Mouse (Mus musculus): Measurements from ENCODE around the gene Neurod2. TPM values are rescaled to one million over a fixed set of nuclear protein-coding genes. Genes with fewer than 3 reads are reported as not detected.

The Neurod2 gene
- polyA plus RNA-seq, 1 experiment from 2014 or later, result 0.17 TPM

DNA sequence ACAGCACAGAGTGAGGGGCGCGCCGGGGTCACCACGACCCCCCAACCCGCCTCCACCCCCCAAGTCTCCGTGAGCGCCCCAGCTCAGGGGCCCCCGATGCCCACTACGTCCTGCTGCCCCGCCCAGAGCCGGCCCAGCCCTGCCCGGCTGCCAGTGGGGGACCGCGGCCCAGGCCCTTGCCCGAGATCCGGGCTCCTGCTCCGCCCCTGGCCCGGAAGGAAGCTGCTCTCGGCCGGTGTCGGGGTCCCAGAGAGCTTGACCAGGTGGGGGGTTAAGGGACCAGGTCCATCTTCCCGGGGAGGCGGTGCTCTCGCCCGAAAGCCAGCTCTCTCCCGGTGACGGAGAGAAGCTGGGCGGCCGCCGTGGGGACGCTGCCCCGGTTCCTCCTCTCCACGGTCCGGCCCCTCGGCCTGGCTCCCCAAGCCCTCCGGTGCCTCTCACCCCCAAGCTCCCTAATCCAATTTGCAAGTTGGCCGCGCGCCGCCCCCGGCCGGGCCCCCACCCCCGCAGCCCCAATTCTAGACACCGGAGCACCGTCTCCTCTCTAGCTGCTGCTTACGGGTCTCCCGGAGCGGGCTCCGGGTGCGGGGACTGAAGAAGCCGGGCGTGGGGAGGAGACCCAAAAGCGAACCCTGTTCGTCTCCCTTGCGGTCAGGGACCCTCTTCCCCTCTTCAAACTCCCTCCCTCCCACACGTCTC, 928 bp downstream of the Neurod2 start:
- peak overlapping the region; percentile 30 for H3K4me3 ChIP-seq
- H3K27ac ChIP-seq, result no peak overlapping the region
- no peaks in the 10 kb centered on the region for H3K9me3 ChIP-seq
- peak overlapping the region; percentile 40; the same call in 1 of the 2 replicates for H3K9ac ChIP-seq
- H3K27me3 ChIP-seq, result peaks cover 100% of the 10 kb centered on the region
- no peak for ATAC-seq (ENCODE audit: insufficient number of reproducible peaks, insufficient read depth, low FRiP score, low TSS enrichment, low read depth)
- no peaks in the 10 kb centered on the region for H3K36me3 ChIP-seq
- peaks cover 24% of the 10 kb centered on the region for H3K4me1 ChIP-seq
- peak overlapping the region; percentile 47 for H3K4me2 ChIP-seq
- 1% methylated on average over 56 of the region's 56 CpGs for WGBS

DNA sequence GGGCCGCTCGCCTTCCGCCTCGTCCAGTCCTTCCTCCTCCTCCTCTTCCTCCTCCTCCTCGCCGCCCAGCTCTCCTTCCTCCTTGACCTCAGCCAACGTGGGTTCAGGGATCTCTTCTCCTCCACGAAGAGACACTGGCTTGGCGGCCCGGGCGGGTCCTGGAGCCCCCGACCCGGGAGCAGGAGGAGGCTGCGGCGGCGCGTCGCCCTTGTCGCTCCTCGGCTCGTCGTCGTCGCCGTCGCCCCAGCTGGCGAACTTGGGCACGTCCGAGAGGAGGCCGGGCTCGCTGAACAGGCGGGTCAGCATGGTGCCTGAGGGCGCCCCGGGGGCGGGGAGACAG, 1.4 kb downstream of the Neurod2 start:
- Histone ChIP-seq H3K9me3 (no peaks in the 10 kb centered on the region), H3K36me3 (no peaks in the 10 kb centered on the region), H3K9ac (no peak overlapping the region), H3K27ac (no peak overlapping the region), H3K4me3 (peak overlapping the region; percentile 30), H3K27me3 (peaks cover 100% of the 10 kb centered on the region), H3K4me1 (peaks cover 24% of the 10 kb centered on the region), H3K4me2 (peak overlapping the region; percentile 47)
- no peak for ATAC-seq (ENCODE audit: insufficient number of reproducible peaks, insufficient read depth, low FRiP score, low TSS enrichment, low read depth)
- WGBS, result under 1% methylated on average over 35 of the region's 35 CpGs

DNA sequence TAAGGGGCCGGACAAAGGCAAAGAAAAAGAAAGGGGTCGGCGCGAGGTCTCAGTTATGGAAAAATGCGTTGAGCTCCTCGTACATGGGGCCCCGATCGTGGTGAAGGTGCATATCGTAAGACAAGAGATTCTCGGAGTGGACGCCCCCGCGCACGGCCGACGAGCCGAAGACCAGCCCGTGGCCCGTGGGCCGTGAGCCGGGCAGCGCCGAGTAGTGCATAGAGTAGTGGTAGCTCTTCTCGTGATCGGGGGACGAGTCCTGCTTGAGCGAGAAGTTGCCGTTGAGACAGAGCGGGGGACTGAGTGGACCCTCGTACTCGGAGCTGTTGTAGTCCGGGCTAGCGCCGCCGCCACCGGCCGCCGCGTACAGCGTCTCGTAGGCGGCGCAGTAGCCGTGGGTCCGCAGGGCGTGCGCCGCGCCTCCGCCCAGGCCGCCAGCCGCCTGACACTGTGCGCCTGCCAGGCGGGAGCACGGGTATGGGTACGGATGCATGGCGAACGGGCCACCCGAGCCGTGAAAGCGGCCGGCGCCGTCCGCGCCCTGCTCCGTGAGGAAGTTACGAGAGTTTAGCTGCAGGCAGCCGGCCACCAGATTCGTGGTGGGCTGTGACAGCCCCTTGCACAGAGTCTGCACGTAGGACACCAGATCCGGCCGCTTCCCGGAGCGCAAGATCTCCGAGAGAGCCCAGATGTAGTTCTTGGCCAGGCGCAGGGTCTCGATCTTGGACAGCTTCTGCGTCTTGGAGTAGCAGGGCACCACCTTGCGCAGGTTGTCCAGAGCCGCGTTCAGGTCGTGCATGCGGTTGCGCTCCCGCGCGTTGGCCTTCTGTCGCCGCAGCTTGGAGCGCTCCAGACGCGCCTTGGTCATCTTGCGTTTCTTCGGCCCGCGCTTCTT, 2.1 kb downstream of the Neurod2 start:
- Histone ChIP-seq H3K4me1 (peaks cover 24% of the 10 kb centered on the region), H3K36me3 (no peaks in the 10 kb centered on the region), H3K4me2 (peak overlapping the region; percentile 47), H3K27ac (no peak overlapping the region), H3K9ac (no peak overlapping the region), H3K4me3 (peak overlapping the region; percentile 30), H3K27me3 (peaks cover 100% of the 10 kb centered on the region), H3K9me3 (no peaks in the 10 kb centered on the region)
- no peak for ATAC-seq (ENCODE audit: insufficient number of reproducible peaks, insufficient read depth, low FRiP score, low TSS enrichment, low read depth)
- under 1% methylated on average over 97 of the region's 97 CpGs for WGBS

DNA sequence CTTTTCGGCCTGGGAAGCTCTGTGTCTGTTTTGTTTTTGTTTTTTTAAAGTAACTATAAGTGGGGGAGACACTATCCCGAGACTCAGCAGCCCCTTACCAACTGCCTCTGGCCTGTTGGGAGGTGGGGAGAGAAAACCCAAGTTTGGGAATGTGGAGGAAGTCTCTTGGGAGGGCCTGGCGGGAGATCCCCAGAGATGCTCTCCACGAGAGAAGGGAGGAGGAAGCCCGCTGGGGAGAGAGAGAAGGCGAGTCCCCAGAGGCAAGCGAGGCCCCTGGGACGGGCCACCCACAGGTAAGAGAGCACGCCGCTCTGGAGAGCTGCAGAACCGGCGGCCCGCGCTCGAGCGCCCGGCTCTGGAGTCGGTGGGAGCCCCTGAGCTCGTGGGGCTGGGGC, 2.7 kb downstream of the Neurod2 start:
- Histone ChIP-seq H3K27me3 (peaks cover 100% of the 10 kb centered on the region), H3K4me2 (peak overlapping the region; percentile 47; the same call in 1 of the 2 replicates), H3K4me3 (peak overlapping the region; percentile 30), H3K9ac (no peak overlapping the region), H3K27ac (no peak overlapping the region), H3K9me3 (no peaks in the 10 kb centered on the region), H3K4me1 (peaks cover 24% of the 10 kb centered on the region), H3K36me3 (no peaks in the 10 kb centered on the region)
- 1% methylated on average over 19 of the region's 19 CpGs for WGBS
- no peak for ATAC-seq (ENCODE audit: insufficient number of reproducible peaks, insufficient read depth, low FRiP score, low TSS enrichment, low read depth)

DNA sequence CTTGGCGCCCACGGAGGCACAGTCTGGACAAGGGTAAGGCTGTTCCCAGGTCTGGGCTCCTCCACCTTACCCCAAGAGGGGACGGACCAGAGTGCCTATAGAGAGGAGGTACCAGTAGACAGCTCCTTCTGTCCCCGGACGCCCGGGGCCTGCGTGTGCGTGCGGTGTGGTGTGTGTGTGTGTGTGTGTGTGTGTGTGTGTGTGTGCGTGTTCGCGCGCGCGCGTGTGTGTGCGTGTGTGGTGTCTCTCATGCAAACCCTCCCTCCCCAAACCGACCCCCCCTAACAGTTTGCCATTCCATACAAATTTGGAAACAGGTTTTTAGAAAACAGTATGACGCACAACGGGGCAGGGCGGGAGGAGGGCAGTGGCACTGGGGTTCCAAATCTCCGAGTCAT, 3.6 kb downstream of the Neurod2 start:
- no peaks in the 10 kb centered on the region for H3K36me3 ChIP-seq
- H3K27ac ChIP-seq, result no peak overlapping the region
- no peak overlapping the region for H3K9ac ChIP-seq
- ATAC-seq (ENCODE audit: insufficient number of reproducible peaks, insufficient read depth, low FRiP score, low TSS enrichment, low read depth), result no peak
- no peaks in the 10 kb centered on the region for H3K9me3 ChIP-seq
- H3K4me2 ChIP-seq, result no peak overlapping the region
- H3K4me1 ChIP-seq, result peaks cover 32% of the 10 kb centered on the region
- no peak overlapping the region for H3K4me3 ChIP-seq
- 3% methylated on average over 12 of the region's 22 CpGs for WGBS
- peaks cover 100% of the 10 kb centered on the region for H3K27me3 ChIP-seq

DNA sequence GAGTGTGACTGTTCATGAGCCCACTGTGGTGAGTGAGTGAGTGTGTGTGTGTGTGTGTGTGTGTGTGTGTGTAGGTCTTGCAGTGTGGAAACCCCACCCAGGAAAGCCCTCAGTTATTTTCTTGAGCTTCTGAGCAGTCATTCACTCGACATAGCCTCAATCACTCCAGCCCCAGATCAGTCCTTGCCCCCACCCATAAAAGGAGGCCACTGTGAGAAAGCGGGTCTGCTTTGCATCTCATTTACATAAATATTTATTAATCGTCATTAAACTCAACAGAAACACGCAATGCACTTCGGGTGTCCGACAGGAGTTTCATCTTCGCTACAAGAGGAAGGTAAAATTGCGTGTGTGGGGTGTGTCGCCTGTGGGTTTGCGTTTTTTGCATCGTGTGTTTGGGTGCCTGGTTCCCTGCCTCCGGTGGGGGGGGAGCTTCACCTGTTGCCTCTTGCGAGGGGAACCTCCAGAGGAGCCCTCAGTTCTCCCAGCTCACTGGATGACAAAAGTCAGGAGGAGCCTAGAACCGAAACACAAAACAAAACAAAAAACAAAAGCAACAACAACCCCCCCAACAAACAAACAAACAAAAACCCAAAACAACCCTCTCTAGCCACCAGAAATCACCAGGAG, 4.1 kb downstream of the Neurod2 start:
- H3K27me3 ChIP-seq, result peaks cover 100% of the 10 kb centered on the region
- H3K27ac ChIP-seq, result no peak overlapping the region
- 4% methylated on average over 14 of the region's 14 CpGs for WGBS
- peaks cover 38% of the 10 kb centered on the region for H3K4me1 ChIP-seq
- H3K36me3 ChIP-seq, result no peaks in the 10 kb centered on the region
- ATAC-seq (ENCODE audit: insufficient number of reproducible peaks, insufficient read depth, low FRiP score, low TSS enrichment, low read depth), result no peak
- no peak overlapping the region for H3K4me2 ChIP-seq
- H3K9me3 ChIP-seq, result no peaks in the 10 kb centered on the region
- H3K9ac ChIP-seq, result no peak overlapping the region
- no peak overlapping the region for H3K4me3 ChIP-seq

DNA sequence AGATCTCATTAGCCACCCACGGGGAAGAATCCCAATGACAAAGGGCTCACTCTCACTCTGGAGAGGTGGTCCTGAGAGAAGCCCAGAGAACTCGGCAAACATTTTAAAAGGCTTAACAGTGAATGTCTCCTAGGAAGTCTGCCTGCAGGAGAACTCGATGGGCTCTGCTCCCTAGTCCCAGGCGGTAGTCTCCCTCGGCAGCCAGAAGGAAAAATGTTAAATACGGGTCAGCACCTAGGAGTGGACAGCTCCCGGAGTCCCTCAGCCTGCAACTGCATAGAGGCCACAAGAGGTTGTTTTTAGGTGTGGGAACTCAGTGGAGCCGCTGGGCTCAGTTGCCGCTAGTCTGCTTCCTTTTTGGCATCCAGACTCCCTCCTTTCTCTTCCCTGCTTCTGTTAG, 5.5 kb downstream of the Neurod2 start:
- no peak overlapping the region for H3K9ac ChIP-seq
- no peak overlapping the region for H3K4me3 ChIP-seq
- peaks cover 46% of the 10 kb centered on the region for H3K4me1 ChIP-seq
- no peak overlapping the region for H3K4me2 ChIP-seq
- no peak overlapping the region for H3K27ac ChIP-seq
- H3K27me3 ChIP-seq, result peaks cover 100% of the 10 kb centered on the region
- no peak for ATAC-seq (ENCODE audit: insufficient number of reproducible peaks, insufficient read depth, low FRiP score, low TSS enrichment, low read depth)
- no peaks in the 10 kb centered on the region for H3K36me3 ChIP-seq
- under 1% methylated on average over 9 of the region's 9 CpGs for WGBS
- no peaks in the 10 kb centered on the region for H3K9me3 ChIP-seq

DNA sequence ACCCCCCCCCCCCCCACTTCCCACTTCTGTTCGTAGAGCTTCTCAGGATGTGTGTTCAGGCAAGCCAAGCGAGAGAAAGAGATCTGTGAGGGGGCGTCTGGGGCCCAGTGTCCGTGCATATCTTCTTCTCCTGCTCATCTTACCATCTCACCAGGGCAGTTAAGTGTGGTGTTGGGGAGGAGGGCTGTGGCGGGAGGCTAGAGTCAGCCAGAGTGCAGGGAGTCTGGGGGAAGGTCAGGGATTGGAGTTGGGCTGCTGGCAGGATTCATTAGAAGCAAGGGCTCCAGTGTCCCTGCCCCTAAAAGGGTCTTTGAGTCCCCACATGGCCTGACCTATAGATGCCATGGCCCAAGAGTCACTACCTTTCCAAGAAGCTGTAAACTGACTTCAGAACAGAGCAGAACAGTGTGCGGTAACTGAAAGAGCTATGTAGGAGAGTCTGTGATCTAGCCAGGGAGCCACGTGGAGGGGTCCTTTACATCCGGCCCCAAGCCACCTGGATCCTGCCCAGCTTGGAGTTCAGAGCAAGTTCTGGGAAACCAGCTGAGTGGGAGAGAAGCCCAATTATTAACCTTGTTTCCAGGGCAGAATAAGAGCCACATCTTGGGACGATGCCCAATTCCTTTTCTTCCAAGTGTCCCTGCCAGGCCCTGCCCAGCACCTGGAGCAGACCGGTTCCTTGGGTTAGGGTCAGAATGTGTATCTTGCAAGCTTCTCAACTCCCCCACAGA, 6.1 kb downstream of the Neurod2 start:
- H3K9ac ChIP-seq, result no peak overlapping the region
- no peak for ATAC-seq (ENCODE audit: insufficient number of reproducible peaks, insufficient read depth, low FRiP score, low TSS enrichment, low read depth)
- H3K36me3 ChIP-seq, result no peaks in the 10 kb centered on the region
- no peak overlapping the region for H3K27ac ChIP-seq
- H3K9me3 ChIP-seq, result no peaks in the 10 kb centered on the region
- peaks cover 100% of the 10 kb centered on the region for H3K27me3 ChIP-seq
- 3% methylated on average over 10 of the region's 10 CpGs for WGBS
- no peak overlapping the region for H3K4me3 ChIP-seq
- no peak overlapping the region for H3K4me2 ChIP-seq
- H3K4me1 ChIP-seq, result peaks cover 46% of the 10 kb centered on the region

DNA sequence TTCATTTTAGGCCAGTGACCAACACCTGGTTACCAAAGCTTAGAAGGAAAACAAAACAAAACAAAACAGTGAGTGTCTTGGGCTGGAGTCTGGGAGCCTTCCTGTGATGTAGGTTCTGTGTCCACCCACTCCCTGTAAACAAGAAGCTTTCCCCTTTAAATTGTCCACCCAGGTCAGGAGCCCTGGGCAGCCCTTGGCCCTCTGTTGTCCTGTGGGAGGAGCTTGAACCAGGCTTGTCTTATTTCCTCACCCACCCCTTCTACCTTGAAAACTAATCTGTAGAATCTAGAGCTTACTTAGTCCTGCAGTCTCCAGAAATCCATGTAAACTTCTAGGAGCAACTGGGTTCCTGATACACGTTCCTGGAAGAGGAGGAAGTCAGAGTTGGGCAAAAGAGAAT, 7.3 kb downstream of the Neurod2 start:
- Histone ChIP-seq H3K9me3 (no peaks in the 10 kb centered on the region), H3K27me3 (peaks cover 100% of the 10 kb centered on the region), H3K4me1 (peaks cover 38% of the 10 kb centered on the region), H3K4me3 (no peak overlapping the region), H3K9ac (no peak overlapping the region), H3K4me2 (no peak overlapping the region), H3K36me3 (no peaks in the 10 kb centered on the region), H3K27ac (no peak overlapping the region)
- WGBS, result 0% methylated on average over 1 of the region's 1 CpGs
- ATAC-seq (ENCODE audit: insufficient number of reproducible peaks, insufficient read depth, low FRiP score, low TSS enrichment, low read depth), result no peak

DNA sequence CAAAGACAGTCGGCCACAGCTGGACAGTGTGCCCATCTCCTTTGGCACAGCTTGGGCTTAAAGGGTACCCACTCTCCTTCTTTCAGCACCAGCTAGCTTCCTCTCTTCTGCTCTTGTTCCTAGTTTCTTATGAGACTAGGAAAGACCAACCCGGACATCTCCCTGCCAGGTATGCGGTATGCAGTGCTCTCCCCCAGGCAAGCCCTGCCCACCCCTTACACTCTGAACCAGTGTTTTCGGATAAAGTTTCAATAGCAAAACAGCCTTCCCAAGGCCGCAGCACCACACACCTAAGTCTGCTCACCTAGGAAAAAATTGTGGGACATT, 7.8 kb downstream of the Neurod2 start:
- ATAC-seq (ENCODE audit: insufficient number of reproducible peaks, insufficient read depth, low FRiP score, low TSS enrichment, low read depth), result no peak
- Histone ChIP-seq H3K36me3 (no peaks in the 10 kb centered on the region), H3K27ac (no peak overlapping the region), H3K4me2 (0 out of 2 replicates have a peak overlapping the region, but pooled peaks have one; percentile 47), H3K4me1 (peaks cover 34% of the 10 kb centered on the region), H3K4me3 (no peak overlapping the region), H3K9me3 (no peaks in the 10 kb centered on the region), H3K9ac (no peak overlapping the region), H3K27me3 (peaks cover 100% of the 10 kb centered on the region)
- WGBS, result 2% methylated on average over 5 of the region's 5 CpGs
